Mouse (Mus musculus) myocyte (in vitro differentiated cells): ENCODE data around the gene Olfr1338. TPM values are rescaled to one million over a fixed set of nuclear protein-coding genes. Genes with fewer than 3 reads are reported as not detected.

ENCODE experiments used
- H3K27me3 ChIP-seq: one replicate; pipeline ENCODE4 v1.6.1; 2011; ENCODE audit not compliant: control insufficient read depth, insufficient read depth, insufficient read length
- H3K36me3 ChIP-seq: one replicate; pipeline ENCODE4 v1.6.1; 2011; ENCODE audit not compliant: control insufficient read depth, insufficient read depth
- H3K4me2 ChIP-seq: one replicate; pipeline ENCODE4 v1.6.1; 2011; ENCODE audit warnings: low read depth, control low read depth
- H3K4me3 ChIP-seq: one replicate; pipeline ENCODE4 v1.5.1; 2011; ENCODE audit warnings: mild to moderate bottlenecking, control low read depth, moderate library complexity
- H3K79me2 ChIP-seq: one replicate; pipeline ENCODE4 v1.6.1; 2011; ENCODE audit not compliant: control insufficient read depth, insufficient read depth
- H3ac ChIP-seq: one replicate; pipeline ENCODE4 v1.6.1; 2011; ENCODE audit not compliant: control insufficient read depth, insufficient read length
- CEBPB ChIP-seq: IDR thresholded peaks from 2 replicates; pipeline ENCODE4 v1.6.1; 2011; ENCODE audit warnings: mild to moderate bottlenecking, moderate library complexity; ENCODE audit not compliant: poor library complexity, insufficient read depth, severe bottlenecking
- E2F4 ChIP-seq: IDR thresholded peaks from one replicate; pipeline ENCODE4 v1.6.1; 2011; ENCODE audit warnings: mild to moderate bottlenecking, control low read depth, moderate library complexity; ENCODE audit not compliant: insufficient read depth
- MAX ChIP-seq: IDR thresholded peaks from one replicate; pipeline ENCODE4 v1.6.1; 2011; ENCODE audit warnings: low read depth, mild to moderate bottlenecking, control low read depth
- MYOD1 ChIP-seq, 3 experiments: IDR thresholded peaks; one replicate each; pipeline ENCODE4 v1.6.1; 2011; ENCODE audit warnings: control low read depth in 2 of 3, low read depth in 2 of 3, mild to moderate bottlenecking in 2 of 3, moderate library complexity in 1 of 3; ENCODE audit not compliant: insufficient read length in 2 of 3, control insufficient read depth in 1 of 3
- MYOG ChIP-seq, 3 experiments: IDR thresholded peaks; one replicate each; pipeline ENCODE4 v1.6.1; 2011; ENCODE audit warnings: control low read depth in 2 of 3, low read depth in 2 of 3, mild to moderate bottlenecking in 2 of 3; ENCODE audit not compliant: insufficient read length in 2 of 3, control insufficient read depth in 1 of 3, insufficient read depth in 1 of 3
- POLR2AphosphoS2 ChIP-seq: IDR thresholded peaks from one replicate; pipeline ENCODE4 v1.6.1; 2011; ENCODE audit warnings: low read depth, control low read depth; ENCODE audit not compliant: insufficient read length
- REST ChIP-seq: IDR thresholded peaks from one replicate; pipeline ENCODE4 v1.6.1; 2011; ENCODE audit warnings: mild to moderate bottlenecking, control low read depth, moderate library complexity; ENCODE audit not compliant: insufficient read depth, insufficient read length
- SRF ChIP-seq: IDR thresholded peaks from one replicate; pipeline ENCODE4 v1.6.1; 2011; ENCODE audit warnings: low read depth; ENCODE audit not compliant: control insufficient read depth, insufficient read length
- TCF12 ChIP-seq: IDR thresholded peaks from one replicate; pipeline ENCODE4 v1.6.1; 2011; ENCODE audit warnings: mild to moderate bottlenecking, control low read depth; ENCODE audit not compliant: poor library complexity, insufficient read depth, severe bottlenecking
- TCF3 ChIP-seq: IDR thresholded peaks from one replicate; pipeline ENCODE4 v1.6.1; 2011; ENCODE audit warnings: low read depth, control low read depth; ENCODE audit not compliant: insufficient read length
- USF1 ChIP-seq: IDR thresholded peaks from one replicate; pipeline ENCODE4 v1.6.1; 2011; ENCODE audit warnings: low read depth, mild to moderate bottlenecking, control low read depth, moderate library complexity
- polyA plus RNA-seq: library from polyadenylated mRNA; unstranded; fragments of >200 nt; fragmentation: generic; extraction: Trizol; gene quantifications from one replicate; pipeline ENCODE4 v1.2.1, GENCODE M21; 2012; ENCODE audit warnings: missing spikeins

Gene Olfr1338
- polyA plus RNA-seq, 1 experiment: not detected

GRCm38 (mm10) chr4:118739574-118739973 is 19.0 kb downstream of the Olfr1338 start:
- TF ChIP-seq TCF12 (no peak), POLR2AphosphoS2 (no peak), MAX (no peak), SRF (no peak), MYOG (IDR thresholded peaks at IDR 0.05; ENCODE audit: control insufficient read depth in 1 of 3, insufficient read depth in 1 of 3, insufficient read length in 2 of 3, low read depth in 2 of 3) (no peak), MYOD1 (IDR thresholded peaks at IDR 0.05; ENCODE audit: control insufficient read depth in 1 of 3, insufficient read length in 2 of 3, low read depth in 2 of 3) (no peak)
- no peak overlapping the region for H3K4me3 ChIP-seq
- H3ac ChIP-seq: no peak overlapping the region
- H3K4me2 ChIP-seq: no peak overlapping the region
- H3K27me3 ChIP-seq: no peaks in the 10 kb centered on the region
- no peaks in the 10 kb centered on the region for H3K36me3 ChIP-seq
- H3K79me2 ChIP-seq: no peaks in the 10 kb centered on the region

DNA sequence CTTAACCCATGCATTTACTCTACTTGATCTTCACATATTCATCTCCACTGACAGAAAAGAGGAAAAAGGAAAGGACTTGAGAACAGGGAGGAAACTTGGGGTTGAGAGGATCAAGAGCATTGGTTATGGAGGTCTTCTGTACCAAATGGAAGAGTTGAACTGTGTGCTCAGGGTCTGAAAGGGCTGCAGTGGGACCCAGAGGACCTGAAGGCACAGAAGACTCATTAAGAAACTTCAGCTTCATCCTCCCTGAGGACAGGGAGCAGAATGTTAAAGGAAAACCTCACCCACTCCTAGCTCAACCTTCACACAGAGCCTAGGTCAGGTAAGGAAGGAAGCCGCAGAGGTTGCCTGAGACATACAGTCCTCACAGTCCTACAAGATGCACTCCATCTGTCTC is 26.7 kb downstream of the Olfr1338 start, which contains the start of gene Olfr1339:
Gene Olfr1339 (plus strand): TSS at position 301 of the 400 bp plus-strand sequence.
- TF ChIP-seq SRF (no peak), REST (no peak), MYOD1 (IDR thresholded peaks at IDR 0.05; ENCODE audit: control insufficient read depth in 1 of 3, insufficient read length in 2 of 3, low read depth in 2 of 3) (no peak), CEBPB (no peak), MAX (no peak), POLR2AphosphoS2 (no peak), MYOG (IDR thresholded peaks at IDR 0.05; ENCODE audit: control insufficient read depth in 1 of 3, insufficient read depth in 1 of 3, insufficient read length in 2 of 3, low read depth in 2 of 3) (no peak), USF1 (no peak), TCF12 (no peak)
- no peak within 1 kb of the TSS for H3K4me2 ChIP-seq
- H3ac ChIP-seq: no peak within 1 kb of the TSS
- no peaks in the 10 kb centered on the region for H3K79me2 ChIP-seq
- no peaks in the 10 kb centered on the region for H3K36me3 ChIP-seq
- no peak within 1 kb of the TSS for H3K4me3 ChIP-seq
- H3K27me3 ChIP-seq: no peaks in the 10 kb centered on the region

GRCm38 (mm10) chr4:118721742-118722483 is 36.6 kb downstream of the Olfr1338 start:
- Histone ChIP-seq H3K36me3 (no peaks in the 10 kb centered on the region), H3ac (no peak overlapping the region), H3K4me2 (no peak overlapping the region), H3K27me3 (no peaks in the 10 kb centered on the region), H3K4me3 (no peak overlapping the region), H3K79me2 (no peaks in the 10 kb centered on the region)
- no peak for TF ChIP-seq POLR2AphosphoS2
- TF ChIP-seq REST: peak; percentile 89
- TF ChIP-seq SRF: no peak

- H3K36me3 ChIP-seq: no peaks in the 10 kb centered on the region
Measured at GRCm38 (mm10) chr4:118719838-118720237, 38.7 kb downstream of the Olfr1338 start, which contains the start of gene Olfr1340. Gene Olfr1340, plus strand, starts transcription at chr4:118720138.

GRCm38 (mm10) chr4:118711656-118712055 is 46.9 kb downstream of the Olfr1338 start:
- Histone ChIP-seq H3K79me2 (no peaks in the 10 kb centered on the region), H3K36me3 (no peaks in the 10 kb centered on the region), H3K4me3 (no peak overlapping the region), H3K27me3 (no peaks in the 10 kb centered on the region), H3K4me2 (no peak overlapping the region), H3ac (no peak overlapping the region)
- no peak for TF ChIP-seq MYOD1 (IDR thresholded peaks at IDR 0.05; ENCODE audit: control insufficient read depth in 1 of 3, insufficient read length in 2 of 3, low read depth in 2 of 3)

More at GRCm38 (mm10) chr4:118719838-118720237, 38.7 kb downstream of the Olfr1338 start, which contains the start of gene Olfr1340:
- H3K4me3 ChIP-seq: no peak within 1 kb of the TSS
- no peak within 1 kb of the TSS for H3K4me2 ChIP-seq
- TF ChIP-seq CEBPB (no peak), POLR2AphosphoS2 (no peak), TCF12 (no peak), MYOD1 (IDR thresholded peaks at IDR 0.05; ENCODE audit: control insufficient read depth in 1 of 3, insufficient read length in 2 of 3, low read depth in 2 of 3) (no peak), MAX (no peak), SRF (no peak), REST (no peak), MYOG (IDR thresholded peaks at IDR 0.05; ENCODE audit: control insufficient read depth in 1 of 3, insufficient read depth in 1 of 3, insufficient read length in 2 of 3, low read depth in 2 of 3) (no peak), TCF3 (no peak), E2F4 (no peak)
- no peaks in the 10 kb centered on the region for H3K79me2 ChIP-seq
- H3ac ChIP-seq: no peak within 1 kb of the TSS
- no peaks in the 10 kb centered on the region for H3K27me3 ChIP-seq
